Mouse (Mus musculus) cerebellum, adult 11-12 months (tissue): ENCODE results near the gene Gse1.

Source experiments
- DNase-seq: peaks from one replicate; pipeline ENCODE4 v3.0.0; 2022

Gene Gse1

GRCm38 (mm10) chr8:120276051-120276890, 48.0 kb downstream of the Gse1 start:
- no peak for DNase-seq

GRCm38 (mm10) chr8:120276891-120277426, 48.7 kb downstream of the Gse1 start:
- DNase-seq, result no peak

GRCm38 (mm10) chr8:120278009-120278408, 49.8 kb downstream of the Gse1 start:
- no peak for DNase-seq

GRCm38 (mm10) chr8:120279418-120279817, 51.2 kb downstream of the Gse1 start:
- no peak for DNase-seq

GRCm38 (mm10) chr8:120281487-120281886, 53.2 kb downstream of the Gse1 start:
- peak; percentile 70 for DNase-seq

- DNase-seq, result no peak
Measured at GRCm38 (mm10) chr8:120282465-120282864, 54.2 kb downstream of the Gse1 start.

GRCm38 (mm10) chr8:120284265-120284664, 56.0 kb downstream of the Gse1 start:
- DNase-seq, result no peak

GRCm38 (mm10) chr8:120285033-120285432, 56.8 kb downstream of the Gse1 start:
- DNase-seq, result no peak

- DNase-seq, result peak; percentile 18
Measured at GRCm38 (mm10) chr8:120285878-120286277, 57.6 kb downstream of the Gse1 start.

GRCm38 (mm10) chr8:120288122-120288908, 60.1 kb downstream of the Gse1 start:
- peak; percentile 63 for DNase-seq

- DNase-seq, result no peak
Measured at GRCm38 (mm10) chr8:120289191-120289590, 60.9 kb downstream of the Gse1 start.

- peak; percentile 88 for DNase-seq
Measured at GRCm38 (mm10) chr8:120289698-120290181, 61.5 kb downstream of the Gse1 start.

- no peak for DNase-seq
Measured at GRCm38 (mm10) chr8:120290614-120291013, 62.4 kb downstream of the Gse1 start.

GRCm38 (mm10) chr8:120291650-120292049, 63.4 kb downstream of the Gse1 start:
- no peak for DNase-seq

GRCm38 (mm10) chr8:120292316-120293107, 64.3 kb downstream of the Gse1 start:
- DNase-seq, result peak; percentile 62

- no peak for DNase-seq
Measured at GRCm38 (mm10) chr8:120293421-120294357, 65.4 kb downstream of the Gse1 start.

- DNase-seq, result no peak
Measured at GRCm38 (mm10) chr8:120294982-120295870, 67.0 kb downstream of the Gse1 start.

- DNase-seq, result no peak
Measured at GRCm38 (mm10) chr8:120297000-120297399, 68.7 kb downstream of the Gse1 start.

GRCm38 (mm10) chr8:120298601-120299532, 70.6 kb downstream of the Gse1 start:
- DNase-seq, result no peak
